Mouse (Mus musculus): ENCODE results near the gene Men1.
A peak's percentile ranks its signal among the peaks of the same experiment; 100 is the strongest.

Men1 gene

GRCm38 (mm10) chr19:6372433-6372832, 37.7 kb downstream of the Men1 start:
- no peak for DNase-seq

GRCm38 (mm10) chr19:6373539-6374400, 39.0 kb downstream of the Men1 start:
- DNase-seq, result peak; percentile 70

- DNase-seq, result no peak
Observed at GRCm38 (mm10) chr19:6374571-6374970, 39.8 kb downstream of the Men1 start.

GRCm38 (mm10) chr19:6375423-6376254, 40.9 kb downstream of the Men1 start:
- DNase-seq, result peak; percentile 57

- DNase-seq, result peak; percentile 68
Observed at GRCm38 (mm10) chr19:6376255-6376564, 41.4 kb downstream of the Men1 start.

GRCm38 (mm10) chr19:6376643-6377042, 41.9 kb downstream of the Men1 start:
- DNase-seq, result no peak

GRCm38 (mm10) chr19:6377327-6378040, 42.7 kb downstream of the Men1 start:
- no peak for DNase-seq

GRCm38 (mm10) chr19:6380411-6381166, 45.8 kb downstream of the Men1 start:
- no peak for DNase-seq

GRCm38 (mm10) chr19:6381238-6381637, 46.5 kb downstream of the Men1 start:
- DNase-seq, result no peak

- DNase-seq, result peak; percentile 82
Observed at GRCm38 (mm10) chr19:6382323-6382924, 47.6 kb downstream of the Men1 start.

- DNase-seq, result peak; percentile 30
Observed at GRCm38 (mm10) chr19:6383470-6383869, 48.7 kb downstream of the Men1 start.

GRCm38 (mm10) chr19:6384128-6384527, 49.3 kb downstream of the Men1 start, which contains the start of gene Pygm:
Gene Pygm, plus strand, starts transcription at chr19:6384399.
- peak; percentile 57 for DNase-seq

- no peak for DNase-seq
Observed at GRCm38 (mm10) chr19:6384954-6385353, 50.2 kb downstream of the Men1 start.

- no peak for DNase-seq
Observed at GRCm38 (mm10) chr19:6385419-6385818, 50.6 kb downstream of the Men1 start.

GRCm38 (mm10) chr19:6385821-6386220, 51.0 kb downstream of the Men1 start:
- DNase-seq, result no peak

GRCm38 (mm10) chr19:6386234-6386633, 51.5 kb downstream of the Men1 start:
- no peak for DNase-seq

GRCm38 (mm10) chr19:6388006-6388405, 53.2 kb downstream of the Men1 start:
- DNase-seq, result peak; percentile 83

GRCm38 (mm10) chr19:6389803-6390202, 55.0 kb downstream of the Men1 start:
- no peak for DNase-seq

- no peak for DNase-seq
Observed at GRCm38 (mm10) chr19:6390251-6390650, 55.5 kb downstream of the Men1 start.

Measured in cerebellum, adult 11-12 months (tissue).